Mouse (Mus musculus) intestine, postnatal 0 days (tissue): ENCODE results near the gene Gramd1c. TPM values are rescaled to one million over a fixed set of nuclear protein-coding genes. Genes with fewer than 3 reads are reported as not detected.

Source experiments
- ATAC-seq: fragments of 200-750 bp; cut with Nextera tagmentation; 2 replicates; pipeline ENCODE4 v1.8.0; 2017; ENCODE audit warnings: mild to moderate bottlenecking, moderate TSS enrichment, moderate library complexity
- H3K27ac ChIP-seq: fragments of 300-500 bp; sonication (generic); 2 replicates; pipeline ENCODE4 v1.5.1; 2014; ENCODE audit warnings: mild to moderate bottlenecking, low read depth, low read length, moderate library complexity
- H3K27me3 ChIP-seq: fragments of 300-500 bp; sonication (generic); replicated peaks from 2 replicates; pipeline ENCODE4 v1.6.1; 2014; ENCODE audit warnings: low read length, mixed read lengths; ENCODE audit not compliant: control insufficient read depth, insufficient read depth
- H3K36me3 ChIP-seq: fragments of 300-500 bp; sonication (generic); 2 replicates; pipeline ENCODE4 v1.6.1; 2014; ENCODE audit warnings: mild to moderate bottlenecking, moderate library complexity; ENCODE audit not compliant: control insufficient read depth, insufficient read depth
- H3K4me1 ChIP-seq: fragments of 300-500 bp; sonication (generic); replicated peaks from 2 replicates; pipeline ENCODE4 v1.6.1; 2014; ENCODE audit warnings: antibody characterized with exemption, low read length, mixed read lengths; ENCODE audit not compliant: control insufficient read depth, insufficient read depth
- H3K4me2 ChIP-seq: fragments of 300-500 bp; sonication (generic); replicated peaks from 2 replicates; pipeline ENCODE4 v1.6.1; 2014; ENCODE audit warnings: low read depth, mild to moderate bottlenecking, moderate library complexity
- H3K4me3 ChIP-seq: fragments of 300-500 bp; sonication (generic); 2 replicates; pipeline ENCODE4 v1.5.1; 2014; ENCODE audit warnings: low read depth, low read length
- H3K9ac ChIP-seq: fragments of 300-500 bp; sonication (generic); 2 replicates; pipeline ENCODE4 v1.6.1; 2014; ENCODE audit warnings: mild to moderate bottlenecking, low read depth, low read length
- H3K9me3 ChIP-seq: fragments of 300-500 bp; sonication (generic); 2 replicates; pipeline ENCODE4 v1.6.1; 2016; ENCODE audit warnings: mixed run types; ENCODE audit not compliant: control insufficient read depth
- CTCF ChIP-seq: sonication (generic); IDR thresholded peaks from 2 replicates; pipeline ENCODE4 v1.5.1; 2016; ENCODE audit warnings: low read depth, mild to moderate bottlenecking, control low read depth, antibody characterized with exemption, moderate library complexity
- WGBS: fragments of 180-500 bp; shearing (Covaris S2); extraction: QIAGEN DNeasy Blood & Tissue Kit; methylation state at CpG from one replicate; pipeline ENCODE4 v1.1.7; 2014; 5-methylcytosine and 5-hydroxymethylcytosine counted together
- polyA plus RNA-seq: library from polyadenylated mRNA; unstranded; fragments of >200 nt; fragmentation: Nextera tagmentation; extraction: Ambion mirVana; gene quantifications from 2 replicates; pipeline ENCODE4 v1.2.1, GENCODE M21; 2015

The Gramd1c gene
- polyA plus RNA-seq, 1 experiment from 2014 or later = 7.0 TPM

DNA sequence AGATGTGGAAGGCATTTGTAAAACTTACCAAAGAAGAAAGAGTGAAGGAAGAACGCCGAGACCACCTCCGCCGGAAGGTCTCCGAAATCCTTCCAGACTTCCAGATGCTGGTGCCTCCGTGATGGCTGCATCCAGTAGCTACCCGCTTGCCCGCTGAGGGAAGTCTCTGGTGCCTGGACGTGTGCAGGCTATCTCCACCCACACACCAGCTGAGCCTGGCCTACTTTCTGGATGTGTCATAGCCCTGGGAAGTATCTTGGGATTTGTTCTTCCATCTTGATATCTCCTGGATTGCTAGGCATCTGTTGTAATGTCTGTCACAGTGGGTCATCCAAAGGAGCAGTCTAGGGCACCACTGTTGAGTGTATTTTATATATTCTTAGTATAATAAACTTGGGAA, 99.9 kb downstream of the Gramd1c start:
- WGBS = 96% methylated on average over 9 of the region's 9 CpGs
- TF ChIP-seq CTCF = no peak

GRCm38 (mm10) chr16:43958038-43958437, 105.1 kb downstream of the Gramd1c start:
- 89% methylated on average over 4 of the region's 4 CpGs for WGBS
- no peak overlapping the region for H3K4me2 ChIP-seq

More for the DNA sequence above, 99.9 kb downstream of the Gramd1c start:
- Histone ChIP-seq H3K4me2 (no peak overlapping the region), H3K4me3 (no peak overlapping the region), H3K9me3 (no peaks in the 10 kb centered on the region), H3K36me3 (peaks cover 7% of the 10 kb centered on the region; the same call in 1 of the 2 replicates), H3K27me3 (no peaks in the 10 kb centered on the region), H3K9ac (no peak overlapping the region), H3K4me1 (no peaks in the 10 kb centered on the region), H3K27ac (no peak overlapping the region)
- ATAC-seq = no peak

GRCm38 (mm10) chr16:43954913-43955312, 108.2 kb downstream of the Gramd1c start:
- no peaks in the 10 kb centered on the region for H3K27me3 ChIP-seq
- no peak overlapping the region for H3K27ac ChIP-seq
- TF ChIP-seq CTCF = no peak
- H3K36me3 ChIP-seq = no peaks in the 10 kb centered on the region; the same call in 1 of the 2 replicates
- ATAC-seq = no peak
- no peaks in the 10 kb centered on the region for H3K4me1 ChIP-seq
- 65% methylated on average over 6 of the region's 6 CpGs for WGBS
- no peak overlapping the region for H3K9ac ChIP-seq
- H3K9me3 ChIP-seq = no peaks in the 10 kb centered on the region
- H3K4me3 ChIP-seq = no peak overlapping the region
- no peak overlapping the region for H3K4me2 ChIP-seq

More at GRCm38 (mm10) chr16:43958038-43958437, 105.1 kb downstream of the Gramd1c start:
- Histone ChIP-seq H3K4me1 (no peaks in the 10 kb centered on the region), H3K9me3 (no peaks in the 10 kb centered on the region), H3K36me3 (no peaks in the 10 kb centered on the region), H3K27ac (no peak overlapping the region), H3K27me3 (no peaks in the 10 kb centered on the region), H3K9ac (no peak overlapping the region), H3K4me3 (no peak overlapping the region)
- no peak for ATAC-seq
- no peak for TF ChIP-seq CTCF

DNA sequence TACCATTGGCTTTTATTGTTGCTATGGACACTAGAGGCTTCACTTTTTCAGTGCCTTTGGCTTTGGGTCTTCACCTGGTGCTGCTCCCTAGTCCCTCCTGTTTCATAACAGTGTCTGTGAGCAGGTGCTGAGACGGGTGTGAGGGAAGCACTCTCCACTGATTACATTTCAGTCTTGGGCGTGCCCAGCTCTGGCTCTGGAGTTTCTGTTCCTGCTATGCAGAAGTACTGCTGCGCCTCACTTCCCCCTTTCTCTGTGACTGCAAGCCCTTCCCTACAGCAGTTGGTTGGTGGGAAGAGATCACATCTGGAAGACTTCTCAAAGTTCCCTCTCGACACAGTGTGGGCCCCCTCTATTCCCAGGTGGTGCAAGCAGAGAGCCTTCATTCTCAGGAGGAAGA, 111.6 kb downstream of the Gramd1c start:
- Histone ChIP-seq H3K4me2 (no peak overlapping the region), H3K4me3 (no peak overlapping the region), H3K4me1 (no peaks in the 10 kb centered on the region), H3K27me3 (no peaks in the 10 kb centered on the region), H3K36me3 (no peaks in the 10 kb centered on the region; the same call in 1 of the 2 replicates), H3K9me3 (no peaks in the 10 kb centered on the region), H3K9ac (no peak overlapping the region), H3K27ac (no peak overlapping the region)
- ATAC-seq = no peak; the same call in 1 of the 2 replicates
- no peak for TF ChIP-seq CTCF
- 49% methylated on average over 4 of the region's 4 CpGs for WGBS

DNA sequence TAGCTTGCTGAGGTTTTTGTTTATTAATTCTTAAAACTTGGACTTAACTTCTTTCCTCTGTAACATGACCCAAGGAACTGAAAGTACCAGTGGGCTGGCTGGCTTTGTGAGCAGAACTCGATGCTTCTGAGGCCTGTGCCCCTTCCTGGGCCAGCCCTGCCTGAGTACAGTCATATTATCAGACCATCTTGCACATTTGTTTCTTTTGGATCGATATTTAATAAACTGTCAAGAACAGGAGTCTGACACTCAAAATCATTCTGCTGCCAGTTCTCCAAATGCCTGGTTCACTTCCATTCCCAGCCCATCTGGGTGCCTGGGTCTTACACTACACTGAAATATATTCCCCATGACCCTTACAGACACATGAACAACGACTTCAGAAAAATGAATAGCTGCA, 117.3 kb downstream of the Gramd1c start:
- H3K36me3 ChIP-seq = no peaks in the 10 kb centered on the region
- H3K9me3 ChIP-seq = no peaks in the 10 kb centered on the region
- no peak overlapping the region for H3K9ac ChIP-seq
- no peak for TF ChIP-seq CTCF
- no peaks in the 10 kb centered on the region for H3K4me1 ChIP-seq
- H3K27me3 ChIP-seq = no peaks in the 10 kb centered on the region
- 65% methylated on average over 3 of the region's 3 CpGs for WGBS
- no peak overlapping the region for H3K27ac ChIP-seq
- H3K4me3 ChIP-seq = no peak overlapping the region
- no peak for ATAC-seq
- no peak overlapping the region for H3K4me2 ChIP-seq

DNA sequence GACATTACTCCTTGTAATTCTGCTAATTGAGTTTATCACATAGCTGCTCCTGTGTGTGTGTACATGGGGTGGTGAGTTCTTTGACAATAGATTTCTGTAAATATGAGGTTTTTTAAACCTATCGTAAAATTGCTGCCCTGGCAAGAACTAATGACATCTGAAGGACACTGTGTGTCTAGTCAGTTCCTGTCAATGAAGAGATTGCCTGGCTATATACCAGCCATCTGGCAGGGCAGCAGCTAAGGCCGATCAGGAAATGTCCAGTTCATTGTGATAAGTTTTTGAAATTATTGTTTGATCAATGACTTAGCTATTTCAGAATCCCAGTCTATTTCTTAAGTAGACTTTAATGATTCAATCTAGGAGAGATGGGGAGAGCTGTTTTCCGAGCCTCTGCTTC, 117.8 kb downstream of the Gramd1c start:
- Histone ChIP-seq H3K4me1 (no peaks in the 10 kb centered on the region), H3K9me3 (no peaks in the 10 kb centered on the region), H3K27me3 (no peaks in the 10 kb centered on the region), H3K36me3 (no peaks in the 10 kb centered on the region), H3K4me2 (no peak overlapping the region), H3K9ac (no peak overlapping the region), H3K4me3 (no peak overlapping the region), H3K27ac (no peak overlapping the region)
- TF ChIP-seq CTCF = no peak
- 73% methylated on average over 3 of the region's 3 CpGs for WGBS
- ATAC-seq = no peak

GRCm38 (mm10) chr16:43940846-43941245, 122.3 kb downstream of the Gramd1c start:
- no peaks in the 10 kb centered on the region for H3K36me3 ChIP-seq
- TF ChIP-seq CTCF = no peak
- no peak overlapping the region for H3K4me3 ChIP-seq
- ATAC-seq = no peak
- no peak overlapping the region for H3K9ac ChIP-seq
- H3K9me3 ChIP-seq = no peaks in the 10 kb centered on the region
- no peaks in the 10 kb centered on the region for H3K4me1 ChIP-seq
- 90% methylated on average over 4 of the region's 4 CpGs for WGBS
- no peak overlapping the region for H3K27ac ChIP-seq
- H3K4me2 ChIP-seq = no peak overlapping the region
- no peaks in the 10 kb centered on the region for H3K27me3 ChIP-seq
